Mouse (Mus musculus) left cerebral cortex, postnatal 10 days (tissue): Measurements from ENCODE around the gene Ep300. TPM values are rescaled to one million over a fixed set of nuclear protein-coding genes. Genes with fewer than 3 reads are reported as not detected.
A peak's percentile ranks its signal among the peaks of the same experiment; 100 is the strongest.

Experiments used
- DNase-seq, 2 experiments: peaks; one replicate each; pipeline ENCODE4 v3.0.0; 2021 to 2022; ENCODE audit warnings: low spot score in 2 of 2, mixed read lengths in 1 of 2; ENCODE audit errors: extremely low spot score in 1 of 2
- intact Hi-C: fragments of 180-260 bp; cut with DNase I; formaldehyde crosslinking; loops from one replicate; pipeline ENCODE4 v1.15.1; 2025
- total RNA-seq, 2 experiments: library from RNA; stranded (reverse); gene quantifications; 2 replicates each; pipeline ENCODE4 v1.2.3; 2021

Gene Ep300
- 10 to 100 TPM; 58.3 to 60.3 TPM for total RNA-seq

DNA sequence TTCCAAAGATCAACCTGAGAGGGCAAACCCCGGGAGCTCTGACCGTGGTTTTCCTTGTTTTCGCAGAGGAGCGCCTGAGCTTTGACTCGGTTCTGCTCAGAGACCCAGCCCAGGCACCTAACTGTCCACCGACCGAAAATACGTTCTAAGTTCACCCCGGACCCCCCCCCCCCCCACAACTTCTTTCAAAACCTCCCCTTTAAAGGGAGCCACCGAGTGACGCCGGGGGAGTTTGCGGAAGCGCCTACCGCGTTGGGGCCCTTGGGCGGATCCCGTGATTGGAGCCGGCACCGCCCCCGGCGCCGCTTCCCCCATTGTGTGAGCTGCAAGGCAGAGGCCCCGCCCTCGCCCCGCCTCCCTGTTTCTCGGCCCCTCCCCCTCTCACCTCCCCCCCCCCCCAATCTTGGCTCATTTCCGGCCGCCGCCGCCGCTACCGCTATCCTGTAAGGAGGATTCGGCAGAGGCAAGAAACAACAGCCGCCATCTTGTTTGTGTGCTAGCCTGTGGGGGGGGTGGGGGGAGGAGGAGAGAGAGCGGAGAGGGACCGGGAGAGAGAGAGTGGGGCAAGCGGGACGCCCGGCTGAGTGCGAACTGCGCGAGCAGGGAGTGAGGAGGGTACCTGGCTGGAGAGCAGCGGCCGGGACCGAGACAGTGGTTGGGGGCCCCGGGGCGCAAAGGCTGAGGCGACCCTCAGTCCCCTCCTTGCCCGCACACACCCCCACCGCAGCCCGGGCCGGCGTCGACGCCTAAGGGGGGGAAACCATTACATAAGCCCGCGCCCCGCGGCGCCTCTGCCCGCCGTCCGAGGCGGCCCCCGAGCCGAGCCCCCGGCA, at the start of gene Ep300:
Ep300 (plus strand) TSS at position 439 of the 833 bp plus-strand sequence.
- DNase-seq = peak; percentile 94 to 99
- intact Hi-C loops = loop anchor here (5.0 kb wide), 1 partner anchor 108 kb away; no protein-coding TSS in a partner anchor

DNA sequence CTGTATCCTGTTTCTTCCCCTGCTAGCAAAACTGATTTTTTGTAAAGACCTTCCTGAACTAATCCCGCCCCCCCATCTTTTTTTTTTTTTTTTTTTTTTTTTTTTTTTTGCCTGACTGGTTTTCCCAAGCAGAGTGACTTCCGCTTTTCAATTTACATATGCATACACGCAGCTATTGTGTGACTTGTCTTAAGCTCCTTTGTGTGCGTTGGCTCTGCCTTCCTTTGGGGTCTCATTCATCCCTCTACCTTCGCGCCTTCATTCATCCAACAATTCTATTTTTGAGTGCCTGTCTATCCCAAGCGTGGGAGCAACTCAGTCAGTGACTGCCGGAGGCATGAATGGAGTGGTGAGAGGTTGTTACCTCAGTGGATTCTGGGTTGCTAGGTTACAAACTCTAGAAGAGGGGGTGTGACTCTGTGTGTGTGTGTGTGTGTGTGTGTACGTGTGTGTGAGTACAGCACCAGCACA, 49.2 kb upstream of the Ep300 start:
- DNase-seq = peak; percentile 37 to 51
- intact Hi-C loops = no loop called here

DNA sequence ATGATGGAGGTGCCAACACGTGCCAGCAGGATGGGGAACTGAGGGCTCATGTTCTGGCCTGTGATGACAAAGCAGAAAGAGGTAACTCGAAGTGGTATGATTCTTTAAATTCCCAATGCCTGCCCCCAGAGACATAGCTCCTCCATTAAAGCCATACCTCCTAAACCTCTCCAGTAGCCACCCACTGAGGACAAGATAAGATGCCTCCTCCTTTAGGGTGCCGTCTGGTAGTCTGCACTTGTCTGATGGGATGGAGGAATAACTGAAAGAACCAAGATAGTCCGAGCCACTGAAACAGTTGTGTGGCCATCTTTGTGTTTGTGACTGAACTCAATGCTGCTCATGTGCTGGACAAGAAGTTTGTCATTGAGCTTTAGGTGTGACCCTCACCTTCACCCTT, 47.0 kb upstream of the Ep300 start:
- intact Hi-C loops = no loop called here
- DNase-seq = no peak

GRCm38 (mm10) chr15:81539560-81539959, 45.6 kb upstream of the Ep300 start:
- no peak for DNase-seq
- intact Hi-C loops = no loop called here

DNA sequence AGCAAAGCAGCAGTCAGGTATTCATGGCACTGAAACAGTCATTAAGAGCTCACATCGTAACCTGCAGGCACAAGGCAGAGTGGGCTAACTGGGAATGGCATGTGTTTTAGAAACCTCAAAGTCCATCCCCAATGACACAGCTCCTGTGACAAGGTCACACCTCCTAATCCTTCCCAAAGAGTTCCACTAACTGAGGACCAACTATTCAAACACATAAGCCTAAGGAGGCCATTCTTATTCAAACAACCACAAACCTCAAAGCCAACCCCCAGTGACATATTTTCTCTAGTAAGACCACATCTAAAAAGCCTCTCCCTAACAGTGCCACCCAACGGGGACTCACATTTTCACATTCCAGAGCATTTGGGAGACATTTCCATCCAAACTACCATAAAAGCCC, 40.2 kb upstream of the Ep300 start:
- intact Hi-C loops = no loop called here

GRCm38 (mm10) chr15:81545387-81546176, 39.6 kb upstream of the Ep300 start:
- DNase-seq = no peak
- intact Hi-C loops = no loop called here

More for the DNA sequence above, 40.2 kb upstream of the Ep300 start:
- DNase-seq = no peak

DNA sequence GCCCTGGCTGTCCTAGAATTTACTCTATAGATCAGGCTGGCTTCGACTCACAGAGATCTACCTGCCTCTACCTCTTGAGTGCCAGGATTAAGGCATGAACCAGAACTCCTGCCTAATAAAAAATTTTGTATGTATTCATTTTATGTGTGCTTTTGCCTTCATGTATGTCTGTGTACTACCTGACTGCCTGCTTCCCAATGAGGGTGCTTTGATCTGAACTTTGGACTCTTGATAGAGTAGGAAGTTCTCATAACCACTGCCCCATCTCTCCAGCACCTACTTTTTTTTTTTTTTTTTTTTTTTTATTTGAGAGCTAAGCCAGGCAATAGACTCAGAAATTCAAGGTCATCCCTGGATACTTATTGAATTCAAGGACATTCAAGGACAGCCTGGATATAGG, 31.7 kb upstream of the Ep300 start:
- no peak for DNase-seq
- intact Hi-C loops = no loop called here

DNA sequence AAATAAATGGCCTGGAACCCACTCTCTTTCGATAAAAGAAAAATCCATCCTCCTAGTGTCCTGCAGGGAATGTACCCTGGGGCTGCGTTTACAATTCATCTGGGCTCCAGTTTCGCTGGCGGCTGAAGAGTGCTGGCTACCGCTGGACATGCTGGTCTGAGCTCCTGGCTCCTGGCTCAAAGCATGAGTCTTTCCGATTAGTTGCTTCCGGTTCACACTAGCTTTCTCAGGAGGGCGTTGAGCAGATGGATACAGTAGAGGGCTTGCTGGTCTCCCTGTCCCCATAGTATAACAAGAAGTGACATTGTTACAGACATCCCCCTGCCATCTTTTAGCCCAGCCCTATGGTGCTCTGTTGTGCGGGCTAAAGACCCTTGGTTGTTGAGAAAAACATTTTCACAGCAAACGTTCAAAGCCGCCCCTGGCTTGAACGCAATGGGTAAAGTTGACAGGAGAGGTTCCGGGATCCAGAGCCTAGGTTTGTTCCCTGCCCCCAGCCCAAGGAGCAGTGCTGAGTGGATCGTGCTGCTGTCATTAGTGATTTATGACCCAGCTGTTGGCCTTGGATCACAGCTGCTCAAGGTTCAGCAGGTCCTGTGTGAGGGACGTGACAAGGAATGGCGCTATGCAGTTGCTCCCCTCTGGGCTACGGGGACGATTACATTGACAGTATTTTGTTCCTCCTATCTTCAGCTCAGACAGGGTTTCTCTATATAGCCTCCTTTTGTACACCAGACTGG, 30.4 kb upstream of the Ep300 start:
- intact Hi-C loops = no loop called here
- DNase-seq = no peak

- intact Hi-C loops = no loop called here
- DNase-seq = no peak
Measured at GRCm38 (mm10) chr15:81555986-81556385, 29.2 kb upstream of the Ep300 start.

DNA sequence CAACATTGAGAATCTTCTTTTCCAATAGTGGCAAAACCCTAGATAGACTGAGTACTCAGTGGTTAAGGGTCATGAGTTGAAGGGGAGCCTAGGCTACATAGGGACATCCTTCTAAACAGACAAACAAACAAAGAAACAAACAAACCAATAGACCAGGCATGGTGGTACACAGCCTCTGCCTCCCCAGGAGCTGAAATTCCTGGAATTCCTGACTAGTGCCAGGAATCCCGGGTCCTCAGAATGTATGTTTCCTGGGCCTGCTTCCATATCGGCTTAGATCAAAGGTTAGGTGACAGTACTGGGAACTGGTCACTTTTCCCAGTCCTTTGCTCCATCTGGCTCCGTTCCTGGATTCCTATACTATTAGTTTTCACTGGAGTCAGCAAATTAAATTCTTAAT, 23.6 kb upstream of the Ep300 start:
- no peak for DNase-seq
- intact Hi-C loops = no loop called here

DNA sequence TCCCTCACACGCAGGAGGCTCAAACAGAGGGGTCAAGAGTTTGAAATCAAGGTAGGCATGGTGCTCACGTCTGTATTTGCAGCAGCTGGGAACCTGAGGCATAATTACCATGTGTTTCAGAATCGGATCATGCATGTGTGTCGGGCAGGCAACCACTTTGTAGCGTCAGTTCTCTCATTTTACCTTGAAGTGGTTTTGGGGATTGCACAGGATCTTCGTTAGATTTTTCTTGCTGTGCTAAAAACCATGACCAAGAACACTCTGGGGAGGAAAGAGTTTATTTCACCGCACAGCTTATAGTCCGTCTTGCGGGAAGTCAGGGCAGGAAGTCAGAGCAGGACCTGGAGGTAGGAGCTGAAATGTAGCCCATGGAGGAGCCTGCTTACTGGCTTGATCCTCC, 23.2 kb upstream of the Ep300 start:
- intact Hi-C loops = no loop called here
- DNase-seq = no peak

DNA sequence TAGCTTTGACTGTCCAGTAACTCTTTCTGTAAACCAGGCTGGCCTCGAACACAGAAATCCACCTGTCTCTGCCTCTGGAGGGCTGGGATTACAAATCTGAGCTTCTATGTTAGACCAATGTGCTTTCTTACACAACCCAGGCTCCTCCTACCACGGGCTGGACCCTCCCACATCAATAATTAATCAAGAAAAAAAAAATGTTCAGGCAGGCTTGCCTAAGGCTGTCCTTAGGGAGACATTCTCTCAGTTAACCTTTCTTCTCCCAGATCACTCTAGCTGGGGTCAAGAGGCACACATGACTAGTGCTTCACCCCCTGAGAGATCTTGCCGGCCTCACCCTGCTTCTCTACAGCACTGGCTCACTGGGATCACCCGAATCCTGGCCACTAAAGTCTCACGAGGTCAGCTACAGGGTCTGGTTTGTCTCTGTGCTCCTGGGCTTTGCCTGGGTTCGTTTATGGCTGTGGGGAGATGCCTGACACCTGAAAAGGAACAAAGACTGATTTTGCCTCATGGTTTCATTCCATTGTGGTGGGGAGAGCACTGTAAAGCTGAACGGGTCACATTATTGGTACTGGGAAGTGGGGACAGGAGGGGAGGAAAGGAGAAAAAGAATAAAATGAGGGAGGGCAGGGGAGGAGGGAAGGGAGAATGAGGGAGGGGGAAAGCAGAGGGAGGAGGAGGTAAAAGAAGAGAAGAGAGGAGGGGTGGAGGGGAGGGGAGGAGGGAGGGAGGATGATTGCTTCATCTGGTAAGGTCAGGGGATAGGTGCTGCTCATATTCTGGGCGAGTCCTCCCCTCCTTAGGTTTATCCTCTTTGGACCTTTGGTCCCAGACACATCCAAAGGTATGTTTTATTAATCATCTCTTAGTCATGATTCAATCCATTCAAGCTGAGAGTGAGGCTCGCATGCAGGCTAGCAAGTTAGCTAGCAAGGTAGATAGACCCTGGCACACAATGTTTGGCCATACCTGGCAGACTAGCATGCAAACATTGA, 22.4 kb upstream of the Ep300 start:
- intact Hi-C loops = no loop called here
- DNase-seq = no peak

DNA sequence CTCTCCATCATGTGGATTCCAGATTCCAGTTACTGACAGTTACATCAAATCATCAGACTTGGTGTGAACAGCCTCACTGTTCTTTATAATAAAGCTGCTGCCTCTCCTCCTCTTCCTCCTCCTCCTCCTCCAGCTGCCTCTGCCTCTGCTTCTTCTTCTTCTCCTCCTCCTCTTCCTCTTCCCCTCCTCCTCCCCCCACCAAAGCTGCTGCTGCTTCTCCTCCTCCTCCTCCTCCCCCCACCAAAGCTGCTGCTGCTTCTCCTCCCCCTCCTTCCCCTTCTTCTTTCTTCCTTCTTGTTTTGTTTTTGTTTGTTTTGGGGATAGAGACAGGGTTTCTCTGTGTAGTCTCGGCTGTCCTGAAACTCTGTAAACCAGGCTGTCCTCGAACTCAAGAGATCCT, 17.1 kb upstream of the Ep300 start:
- DNase-seq = no peak
- intact Hi-C loops = loop anchor here (5.0 kb wide), 1 partner anchor 81 kb away; no protein-coding TSS in a partner anchor

GRCm38 (mm10) chr15:81568592-81568991, 16.6 kb upstream of the Ep300 start:
- DNase-seq = no peak
- intact Hi-C loops = loop anchor here (5.0 kb wide), 1 partner anchor 81 kb away; no protein-coding TSS in a partner anchor

GRCm38 (mm10) chr15:81576961-81577360, 8.2 kb upstream of the Ep300 start:
- DNase-seq = peak in 1 of 2 experiments; percentile 27
- intact Hi-C loops = no loop called here

GRCm38 (mm10) chr15:81577743-81578165, 7.4 kb upstream of the Ep300 start:
- no peak for DNase-seq
- intact Hi-C loops = no loop called here

DNA sequence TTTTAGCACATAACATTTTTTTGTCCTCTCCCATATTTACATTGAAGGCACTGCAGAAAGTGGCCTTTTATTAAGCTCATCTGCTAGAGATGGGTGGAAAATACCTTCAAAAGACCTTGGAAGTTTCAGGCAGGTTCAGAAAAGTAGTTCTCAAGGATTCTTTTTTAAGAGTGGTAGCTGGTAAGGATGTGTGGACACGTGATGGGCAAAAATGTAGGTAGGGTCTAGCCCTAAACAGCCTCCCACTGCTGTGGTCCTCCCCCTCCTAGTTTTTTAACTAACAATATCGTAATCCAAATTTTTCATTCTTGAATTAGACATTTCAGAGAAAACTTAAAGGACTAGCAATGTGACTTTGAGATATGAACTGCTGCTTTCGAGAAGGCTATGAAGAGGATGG, 685 bp upstream of the Ep300 start:
- DNase-seq = no peak
- intact Hi-C loops = no loop called here
